Mouse (Mus musculus): ENCODE results near the gene Eme1. TPM values are rescaled to one million over a fixed set of nuclear protein-coding genes. Genes with fewer than 3 reads are reported as not detected.

Eme1 gene
- polyA plus RNA-seq, 1 experiment from 2014 or later: 13.6 TPM

- 62% methylated on average over 4 of the region's 4 CpGs for WGBS
- ATAC-seq (ENCODE audit: insufficient number of reproducible peaks, low FRiP score, low TSS enrichment, low read depth): no peak
Measured at GRCm38 (mm10) chr11:94610744-94611740, 42.7 kb downstream of the Eme1 start.

GRCm38 (mm10) chr11:94602356-94602955, 51.3 kb downstream of the Eme1 start:
- Histone ChIP-seq H3K9ac (peak overlapping the region; percentile 48; the same call in 1 of the 2 replicates), H3K4me1 (peaks cover 20% of the 10 kb centered on the region), H3K4me3 (peak overlapping the region; percentile 57; the same call in 1 of the 2 replicates), H3K27ac (peak overlapping the region; percentile 67), H3K9me3 (no peaks in the 10 kb centered on the region), H3K4me2 (peak overlapping the region; percentile 58), H3K27me3 (no peaks in the 10 kb centered on the region; the same call in 1 of the 2 replicates), H3K36me3 (no peaks in the 10 kb centered on the region)
- ATAC-seq (ENCODE audit: insufficient number of reproducible peaks, low FRiP score, low TSS enrichment, low read depth): no peak
- WGBS: 67% methylated on average over 11 of the region's 11 CpGs

More at GRCm38 (mm10) chr11:94610744-94611740, 42.7 kb downstream of the Eme1 start:
- H3K9ac ChIP-seq: no peak overlapping the region
- no peak overlapping the region for H3K4me3 ChIP-seq
- H3K4me1 ChIP-seq: no peaks in the 10 kb centered on the region
- H3K9me3 ChIP-seq: no peaks in the 10 kb centered on the region
- H3K27ac ChIP-seq: no peak overlapping the region
- no peaks in the 10 kb centered on the region for H3K36me3 ChIP-seq
- H3K4me2 ChIP-seq: no peak overlapping the region
- no peaks in the 10 kb centered on the region for H3K27me3 ChIP-seq

GRCm38 (mm10) chr11:94601321-94602281, 52.2 kb downstream of the Eme1 start, which contains the start of gene Acsf2:
Gene Acsf2, minus strand, starts transcription at chr11:94601871.
- Histone ChIP-seq H3K4me1 (peaks cover 20% of the 10 kb centered on the region), H3K4me3 (peak within 1 kb of the TSS; percentile 57), H3K9me3 (no peaks in the 10 kb centered on the region), H3K27me3 (no peaks in the 10 kb centered on the region; the same call in 1 of the 2 replicates), H3K9ac (peak within 1 kb of the TSS; percentile 48), H3K27ac (peak within 1 kb of the TSS; percentile 67), H3K4me2 (peak within 1 kb of the TSS; percentile 58), H3K36me3 (no peaks in the 10 kb centered on the region)
- peak; percentile 78 for ATAC-seq (ENCODE audit: insufficient number of reproducible peaks, low FRiP score, low TSS enrichment, low read depth)
- under 1% methylated on average over 51 of the region's 52 CpGs for WGBS

GRCm38 (mm10) chr11:94600447-94600846, 53.3 kb downstream of the Eme1 start:
- no peak for ATAC-seq (ENCODE audit: insufficient number of reproducible peaks, low FRiP score, low TSS enrichment, low read depth)
- H3K27ac ChIP-seq: no peak overlapping the region
- H3K36me3 ChIP-seq: no peaks in the 10 kb centered on the region
- peak overlapping the region; percentile 57; the same call in 1 of the 2 replicates for H3K4me3 ChIP-seq
- H3K9me3 ChIP-seq: no peaks in the 10 kb centered on the region
- H3K9ac ChIP-seq: no peak overlapping the region
- peaks cover 20% of the 10 kb centered on the region for H3K4me1 ChIP-seq
- H3K4me2 ChIP-seq: peak overlapping the region; percentile 58
- WGBS: 91% methylated on average over 7 of the region's 7 CpGs
- H3K27me3 ChIP-seq: no peaks in the 10 kb centered on the region; the same call in 1 of the 2 replicates

- Histone ChIP-seq H3K4me3 (no peak overlapping the region), H3K27ac (no peak overlapping the region), H3K9ac (no peak overlapping the region), H3K27me3 (no peaks in the 10 kb centered on the region; the same call in 1 of the 2 replicates), H3K9me3 (no peaks in the 10 kb centered on the region), H3K4me1 (peaks cover 20% of the 10 kb centered on the region), H3K4me2 (no peak overlapping the region), H3K36me3 (no peaks in the 10 kb centered on the region)
- 67% methylated on average over 6 of the region's 6 CpGs for WGBS
- ATAC-seq (ENCODE audit: insufficient number of reproducible peaks, low FRiP score, low TSS enrichment, low read depth): no peak
Measured at GRCm38 (mm10) chr11:94598437-94599120, 55.2 kb downstream of the Eme1 start.

GRCm38 (mm10) chr11:94597319-94597718, 56.4 kb downstream of the Eme1 start:
- Histone ChIP-seq H3K27me3 (no peaks in the 10 kb centered on the region), H3K27ac (no peak overlapping the region), H3K4me2 (no peak overlapping the region), H3K36me3 (no peaks in the 10 kb centered on the region), H3K9ac (no peak overlapping the region), H3K9me3 (no peaks in the 10 kb centered on the region), H3K4me3 (no peak overlapping the region), H3K4me1 (peaks cover 17% of the 10 kb centered on the region)
- 67% methylated on average over 4 of the region's 4 CpGs for WGBS
- no peak for ATAC-seq (ENCODE audit: insufficient number of reproducible peaks, low FRiP score, low TSS enrichment, low read depth)

GRCm38 (mm10) chr11:94596311-94596852, 57.4 kb downstream of the Eme1 start:
- Histone ChIP-seq H3K4me3 (no peak overlapping the region), H3K27ac (no peak overlapping the region), H3K9ac (no peak overlapping the region), H3K27me3 (no peaks in the 10 kb centered on the region), H3K4me1 (peaks cover 16% of the 10 kb centered on the region), H3K36me3 (no peaks in the 10 kb centered on the region), H3K4me2 (no peak overlapping the region), H3K9me3 (no peaks in the 10 kb centered on the region)
- 68% methylated on average over 7 of the region's 7 CpGs for WGBS
- ATAC-seq (ENCODE audit: insufficient number of reproducible peaks, low FRiP score, low TSS enrichment, low read depth): no peak

Other genes starting within 250 kb of the Eme1 start
- gene Cacna1g, start 179.8 kb downstream of the Eme1 start, polyA plus RNA-seq (2015; fragmentation: Nextera tagmentation; extraction: Ambion mirVana): 27.7 and 30.8 TPM in 2 replicates
- gene Spata20, start 167.8 kb downstream of the Eme1 start, polyA plus RNA-seq (2015; fragmentation: Nextera tagmentation; extraction: Ambion mirVana): 0.27 TPM in 2 replicates
- gene Epn3, start 154.0 kb downstream of the Eme1 start, polyA plus RNA-seq (2015; fragmentation: Nextera tagmentation; extraction: Ambion mirVana): 10.3 and 11.1 TPM in 2 replicates
- gene Mycbpap, start 132.2 kb downstream of the Eme1 start, polyA plus RNA-seq (2015; fragmentation: Nextera tagmentation; extraction: Ambion mirVana): 1.5 and 1.6 TPM in 2 replicates
- gene Rsad1, start 104.7 kb downstream of the Eme1 start, polyA plus RNA-seq (2015; fragmentation: Nextera tagmentation; extraction: Ambion mirVana): 3.6 and 3.7 TPM in 2 replicates
- gene Chad, start 88.9 kb downstream of the Eme1 start, polyA plus RNA-seq (2015; fragmentation: Nextera tagmentation; extraction: Ambion mirVana): 22.7 and 31.1 TPM in 2 replicates
- gene Acsf2, start 52.1 kb downstream of the Eme1 start, polyA plus RNA-seq (2015; fragmentation: Nextera tagmentation; extraction: Ambion mirVana): 6.2 and 6.3 TPM in 2 replicates
- gene Lrrc59, start 24.2 kb downstream of the Eme1 start, polyA plus RNA-seq (2015; fragmentation: Nextera tagmentation; extraction: Ambion mirVana): 231 and 234 TPM in 2 replicates
- 126 and 128 TPM in 2 replicates for gene Mrpl27, start 197 bp downstream of the Eme1 start, polyA plus RNA-seq (2015; fragmentation: Nextera tagmentation; extraction: Ambion mirVana)
- gene Xylt2, start 23.6 kb upstream of the Eme1 start, polyA plus RNA-seq (2015; fragmentation: Nextera tagmentation; extraction: Ambion mirVana): 19.9 and 22.5 TPM in 2 replicates
- 0.19 and 0.27 TPM in 2 replicates for gene Gm11541, start 50.5 kb upstream of the Eme1 start, polyA plus RNA-seq (2015; fragmentation: Nextera tagmentation; extraction: Ambion mirVana)
- not detected in 2 replicates for gene Cdc34b, start 87.8 kb upstream of the Eme1 start, polyA plus RNA-seq (2015; fragmentation: Nextera tagmentation; extraction: Ambion mirVana)
- gene Tmem92, start 128.7 kb upstream of the Eme1 start, polyA plus RNA-seq (2015; fragmentation: Nextera tagmentation; extraction: Ambion mirVana): not detected in 2 replicates

Measured in limb, embryonic 15.5 days (tissue).